Mouse (Mus musculus) intestine, embryonic 15.5 days (tissue): ENCODE measurements around the gene Dgkg. TPM values are rescaled to one million over a fixed set of nuclear protein-coding genes. Genes with fewer than 3 reads are reported as not detected.

Experiments used
- ATAC-seq: fragments of 200-750 bp; cut with Nextera tagmentation; 2 replicates; pipeline ENCODE4 v1.8.0; 2017; ENCODE audit warnings: moderate TSS enrichment, moderate library complexity
- H3K27ac ChIP-seq: fragments of 300-500 bp; sonication (generic); 2 replicates; pipeline ENCODE4 v1.5.1; 2015; ENCODE audit warnings: mild to moderate bottlenecking, inconsistent platforms
- H3K27me3 ChIP-seq: fragments of 300-500 bp; sonication (generic); replicated peaks from 2 replicates; pipeline ENCODE4 v1.6.1; 2015; ENCODE audit warnings: inconsistent platforms
- H3K36me3 ChIP-seq: fragments of 300-500 bp; sonication (generic); 2 replicates; pipeline ENCODE4 v1.6.1; 2015; ENCODE audit warnings: inconsistent platforms
- H3K4me1 ChIP-seq: fragments of 300-500 bp; sonication (generic); replicated peaks from 2 replicates; pipeline ENCODE4 v1.6.1; 2015; ENCODE audit warnings: inconsistent platforms
- H3K4me2 ChIP-seq: fragments of 300-500 bp; sonication (generic); replicated peaks from 2 replicates; pipeline ENCODE4 v1.6.1; 2015; ENCODE audit warnings: mild to moderate bottlenecking, inconsistent platforms
- H3K4me3 ChIP-seq: fragments of 300-500 bp; sonication (generic); replicated peaks from 2 replicates; pipeline ENCODE4 v1.5.1; 2015; ENCODE audit warnings: inconsistent platforms
- H3K9ac ChIP-seq: fragments of 300-500 bp; sonication (generic); 2 replicates; pipeline ENCODE4 v1.6.1; 2015; ENCODE audit warnings: inconsistent platforms
- H3K9me3 ChIP-seq: fragments of 300-500 bp; sonication (generic); 2 replicates; pipeline ENCODE4 v1.6.1; 2016; ENCODE audit warnings: inconsistent platforms
- WGBS: fragments of 180-500 bp; shearing (Covaris S2); methylation state at CpG from one replicate; pipeline ENCODE4 v1.1.7; 2015; 5-methylcytosine and 5-hydroxymethylcytosine counted together
- polyA plus RNA-seq: library from polyadenylated mRNA; unstranded; fragments of >200 nt; fragmentation: Nextera tagmentation; extraction: Ambion mirVana; gene quantifications from 2 replicates; pipeline ENCODE4 v1.2.1, GENCODE M21; 2015

Dgkg gene
- polyA plus RNA-seq, 1 experiment from 2014 or later, result 3.8 TPM

DNA sequence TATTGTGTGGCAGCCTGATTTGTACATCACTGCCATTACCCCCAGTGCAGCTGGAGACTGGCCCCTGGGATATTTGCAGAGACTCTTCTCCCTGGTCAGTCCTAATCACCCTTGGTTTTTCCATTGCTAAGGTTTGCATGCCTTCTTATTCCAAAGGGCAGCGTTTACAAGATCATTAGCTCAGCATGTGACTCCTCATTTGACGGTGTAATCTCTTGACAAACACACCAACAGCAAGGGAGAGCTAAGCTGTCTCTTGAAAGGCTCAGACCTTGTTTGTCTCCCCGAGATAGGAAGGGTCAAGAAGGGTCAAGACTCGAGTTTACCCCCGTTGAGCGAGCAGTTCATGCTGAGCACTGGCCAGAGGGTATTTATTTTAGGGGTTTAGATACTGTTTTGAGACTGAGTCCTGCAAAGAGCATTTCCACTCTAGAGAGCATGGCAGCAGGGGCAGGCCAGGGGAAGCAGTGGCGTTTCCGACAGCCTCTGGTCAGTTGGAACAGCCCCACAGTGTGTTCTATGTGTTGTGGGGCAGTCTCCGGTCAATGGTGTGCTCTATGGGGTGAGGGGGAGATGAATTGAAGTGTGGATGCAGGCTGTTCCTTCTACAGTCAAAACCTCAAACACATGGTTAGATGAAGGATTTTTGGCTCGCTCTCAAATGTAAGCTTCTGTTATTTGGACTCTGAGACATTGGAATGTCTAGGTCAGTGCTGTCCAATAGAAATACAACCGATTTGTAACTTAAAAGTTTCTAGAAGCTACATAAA, 105.6 kb downstream of the Dgkg start:
- H3K9me3 ChIP-seq, result no peaks in the 10 kb centered on the region
- 23% methylated on average over 11 of the region's 11 CpGs for WGBS
- H3K9ac ChIP-seq, result no peak overlapping the region
- 0 out of 2 replicates have a peak overlapping the region, but pooled peaks have one; percentile 11 for H3K4me2 ChIP-seq
- H3K27me3 ChIP-seq, result no peaks in the 10 kb centered on the region
- H3K4me3 ChIP-seq, result no peak overlapping the region
- no peaks in the 10 kb centered on the region for H3K36me3 ChIP-seq
- 0 out of 2 replicates have a peak overlapping the region, but pooled peaks have one; percentile 14 for H3K27ac ChIP-seq
- no peak for ATAC-seq
- peaks cover 24% of the 10 kb centered on the region for H3K4me1 ChIP-seq

- H3K4me1 ChIP-seq, result peaks cover 24% of the 10 kb centered on the region
- H3K27me3 ChIP-seq, result no peaks in the 10 kb centered on the region
- H3K9ac ChIP-seq, result no peak overlapping the region
- H3K4me2 ChIP-seq, result 0 out of 2 replicates have a peak overlapping the region, but pooled peaks have one; percentile 86
- no peaks in the 10 kb centered on the region for H3K9me3 ChIP-seq
- WGBS, result 76% methylated on average over 5 of the region's 5 CpGs
- no peaks in the 10 kb centered on the region for H3K36me3 ChIP-seq
- H3K27ac ChIP-seq, result no peak overlapping the region
- no peak for ATAC-seq
- H3K4me3 ChIP-seq, result no peak overlapping the region
These were observed 107.7 kb downstream of the Dgkg start for GRCm38 (mm10) chr16:22549346-22549745.

GRCm38 (mm10) chr16:22548167-22549080, 108.6 kb downstream of the Dgkg start:
- H3K4me3 ChIP-seq, result peak overlapping the region; percentile 42
- peak overlapping the region; percentile 67 for H3K9ac ChIP-seq
- peaks cover 21% of the 10 kb centered on the region for H3K4me1 ChIP-seq
- H3K4me2 ChIP-seq, result peak overlapping the region; percentile 86
- H3K27me3 ChIP-seq, result no peaks in the 10 kb centered on the region
- H3K36me3 ChIP-seq, result no peaks in the 10 kb centered on the region
- peak; percentile 90 for ATAC-seq
- whole genome bisulfite sequencing, result 9% methylated on average over 26 of the region's 26 CpGs
- no peaks in the 10 kb centered on the region for H3K9me3 ChIP-seq
- H3K27ac ChIP-seq, result peak overlapping the region; percentile 65

DNA sequence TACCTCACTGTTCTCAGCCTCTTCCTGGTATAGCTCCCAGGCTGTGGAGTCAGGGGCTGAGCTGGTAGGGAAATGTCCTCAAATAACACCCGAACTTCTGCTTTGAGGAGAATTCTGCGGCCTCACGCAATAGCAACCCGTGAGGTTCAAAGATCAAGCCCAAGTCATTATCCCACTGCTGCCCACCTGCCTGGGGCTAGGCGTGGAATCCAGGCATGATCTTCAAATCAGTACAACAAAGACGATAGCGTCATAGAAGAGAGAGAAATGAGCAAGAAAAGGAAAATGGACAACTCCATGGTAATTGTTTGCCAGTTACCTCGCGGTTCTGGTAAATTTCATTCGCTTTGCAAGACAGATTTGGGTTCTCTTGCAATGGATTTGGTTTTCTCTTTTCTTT, 109.3 kb downstream of the Dgkg start:
- 56% methylated on average over 10 of the region's 10 CpGs for WGBS
- no peak overlapping the region for H3K9ac ChIP-seq
- peaks cover 21% of the 10 kb centered on the region for H3K4me1 ChIP-seq
- peak overlapping the region; percentile 42 for H3K4me3 ChIP-seq
- ATAC-seq, result peak; percentile 13; the same call in 1 of the 2 replicates
- H3K27ac ChIP-seq, result no peak overlapping the region
- no peaks in the 10 kb centered on the region for H3K9me3 ChIP-seq
- H3K4me2 ChIP-seq, result peak overlapping the region; percentile 86
- H3K27me3 ChIP-seq, result no peaks in the 10 kb centered on the region
- no peaks in the 10 kb centered on the region for H3K36me3 ChIP-seq

- no peak for ATAC-seq
- 59% methylated on average over 8 of the region's 8 CpGs for WGBS
- Histone ChIP-seq H3K4me1 (peaks cover 18% of the 10 kb centered on the region), H3K27me3 (no peaks in the 10 kb centered on the region), H3K9me3 (no peaks in the 10 kb centered on the region), H3K4me2 (no peak overlapping the region), H3K9ac (no peak overlapping the region), H3K27ac (peak overlapping the region; percentile 19; the same call in 1 of the 2 replicates), H3K36me3 (no peaks in the 10 kb centered on the region), H3K4me3 (no peak overlapping the region)
These were observed 111.2 kb downstream of the Dgkg start for GRCm38 (mm10) chr16:22545799-22546198.

- H3K36me3 ChIP-seq, result no peaks in the 10 kb centered on the region
- H3K9me3 ChIP-seq, result no peaks in the 10 kb centered on the region
- no peaks in the 10 kb centered on the region for H3K27me3 ChIP-seq
- ATAC-seq, result 0 out of 2 replicates have a peak, but pooled peaks have one; percentile 24
- no peak overlapping the region for H3K4me2 ChIP-seq
- H3K27ac ChIP-seq, result peak overlapping the region; percentile 19
- no peak overlapping the region for H3K4me3 ChIP-seq
- peaks cover 14% of the 10 kb centered on the region for H3K4me1 ChIP-seq
- WGBS, result 11% methylated on average over 3 of the region's 3 CpGs
- H3K9ac ChIP-seq, result no peak overlapping the region
These were observed 111.9 kb downstream of the Dgkg start for GRCm38 (mm10) chr16:22545016-22545561.

DNA sequence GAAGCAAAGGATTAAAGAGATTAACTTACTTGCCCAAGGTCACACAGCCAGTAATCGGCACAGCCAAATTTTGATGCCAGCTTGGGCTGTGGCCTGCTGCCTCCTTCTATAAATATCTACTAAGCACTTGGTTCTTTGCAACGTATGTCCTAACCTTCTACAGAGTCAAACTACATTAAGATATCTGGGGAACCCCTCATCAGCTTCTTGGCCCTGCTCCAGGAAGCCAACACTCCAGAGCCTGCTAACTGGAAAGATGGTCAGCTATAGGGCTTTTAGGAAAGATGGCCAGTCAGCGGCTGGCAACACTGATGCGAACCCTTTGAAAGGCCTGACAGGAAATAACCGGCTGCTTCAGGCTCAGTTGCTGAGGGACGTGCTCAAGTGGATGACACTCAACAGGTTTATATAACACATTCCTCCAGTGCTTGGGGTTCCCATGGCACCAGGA, 114.3 kb downstream of the Dgkg start:
- Histone ChIP-seq H3K9ac (no peak overlapping the region), H3K27ac (no peak overlapping the region), H3K36me3 (no peaks in the 10 kb centered on the region), H3K4me1 (peaks cover 3% of the 10 kb centered on the region; the same call in 1 of the 2 replicates), H3K9me3 (no peaks in the 10 kb centered on the region), H3K4me3 (no peak overlapping the region), H3K27me3 (no peaks in the 10 kb centered on the region), H3K4me2 (no peak overlapping the region)
- WGBS, result 53% methylated on average over 6 of the region's 6 CpGs
- ATAC-seq, result no peak

GRCm38 (mm10) chr16:22539275-22539674, 117.7 kb downstream of the Dgkg start:
- WGBS, result 74% methylated on average over 6 of the region's 6 CpGs

GRCm38 (mm10) chr16:22536581-22537160, 120.3 kb downstream of the Dgkg start:
- ATAC-seq, result no peak
- Histone ChIP-seq H3K9me3 (no peaks in the 10 kb centered on the region), H3K4me2 (no peak overlapping the region), H3K27ac (no peak overlapping the region), H3K36me3 (no peaks in the 10 kb centered on the region), H3K4me1 (no peaks in the 10 kb centered on the region), H3K27me3 (no peaks in the 10 kb centered on the region), H3K4me3 (no peak overlapping the region), H3K9ac (no peak overlapping the region)
- WGBS, result 73% methylated on average over 8 of the region's 8 CpGs

More at GRCm38 (mm10) chr16:22539275-22539674, 117.7 kb downstream of the Dgkg start:
- Histone ChIP-seq H3K4me2 (no peak overlapping the region), H3K27me3 (no peaks in the 10 kb centered on the region), H3K9me3 (no peaks in the 10 kb centered on the region), H3K4me1 (no peaks in the 10 kb centered on the region), H3K27ac (no peak overlapping the region), H3K4me3 (no peak overlapping the region), H3K9ac (no peak overlapping the region), H3K36me3 (no peaks in the 10 kb centered on the region)
- ATAC-seq, result no peak

DNA sequence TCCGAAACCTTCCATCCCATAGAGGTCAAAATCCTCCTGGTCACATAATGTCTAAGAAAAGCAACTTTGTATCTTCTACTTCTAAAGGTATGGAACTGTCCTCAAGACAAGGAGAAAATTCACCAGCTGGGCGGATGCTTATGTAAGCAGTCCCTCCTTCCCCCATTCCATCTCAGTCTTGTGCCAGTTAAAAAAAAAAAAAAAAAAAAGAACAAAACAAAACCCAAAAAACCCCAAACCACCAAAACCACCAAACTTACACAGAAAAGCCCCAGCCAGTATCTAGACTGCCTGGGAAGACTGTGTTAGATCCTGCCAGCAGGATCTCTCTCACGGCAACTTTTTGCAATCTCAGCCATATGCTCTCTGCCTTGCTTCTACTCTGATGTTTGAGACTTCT, 123.9 kb downstream of the Dgkg start:
- H3K9ac ChIP-seq, result no peak overlapping the region
- H3K4me2 ChIP-seq, result no peak overlapping the region
- H3K27me3 ChIP-seq, result no peaks in the 10 kb centered on the region
- H3K36me3 ChIP-seq, result no peaks in the 10 kb centered on the region
- H3K9me3 ChIP-seq, result no peaks in the 10 kb centered on the region
- H3K4me3 ChIP-seq, result no peak overlapping the region
- 83% methylated on average over 3 of the region's 3 CpGs for WGBS
- H3K27ac ChIP-seq, result no peak overlapping the region
- no peaks in the 10 kb centered on the region for H3K4me1 ChIP-seq
- no peak for ATAC-seq

DNA sequence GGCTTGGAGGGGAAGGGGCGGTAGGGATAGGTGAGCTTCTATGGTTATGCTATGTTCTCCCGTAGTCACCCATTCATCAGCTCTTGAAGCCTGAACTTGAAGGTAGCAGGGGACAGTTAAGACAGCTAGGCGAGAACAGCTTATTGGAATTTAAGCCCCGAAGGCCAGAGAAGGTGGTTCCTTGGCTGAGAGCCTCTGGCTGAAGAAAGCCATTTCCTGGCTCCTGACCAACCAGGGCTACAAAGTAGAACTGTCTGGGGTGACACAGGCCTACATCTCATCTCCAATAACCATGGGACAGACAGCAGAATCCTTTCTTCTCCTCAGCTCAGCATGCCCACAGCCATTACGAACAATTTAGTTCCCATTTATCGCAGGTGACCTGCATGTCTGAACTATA, 125.2 kb downstream of the Dgkg start:
- ATAC-seq, result no peak
- WGBS, result 87% methylated on average over 6 of the region's 6 CpGs
- H3K4me2 ChIP-seq, result no peak overlapping the region

More for the DNA sequence above, 125.2 kb downstream of the Dgkg start:
- Histone ChIP-seq H3K9me3 (no peaks in the 10 kb centered on the region), H3K27ac (no peak overlapping the region), H3K9ac (no peak overlapping the region), H3K36me3 (no peaks in the 10 kb centered on the region), H3K4me3 (no peak overlapping the region), H3K27me3 (no peaks in the 10 kb centered on the region), H3K4me1 (no peaks in the 10 kb centered on the region)
